Mouse (Mus musculus) megakaryocyte, adult 5-6 weeks (primary cell): Measurements from ENCODE around the gene Cnot11. TPM values are rescaled to one million over a fixed set of nuclear protein-coding genes. Genes with fewer than 3 reads are reported as not detected.
A peak's percentile ranks its signal among the peaks of the same experiment; 100 is the strongest.

Experiments used
- ATAC-seq: 2 replicates; pipeline ENCODE4 v1.8.0; 2016; ENCODE audit warnings: mild to moderate bottlenecking, inconsistent platforms; ENCODE audit not compliant: poor library complexity, severe bottlenecking
- total RNA-seq, 2 experiments: library from RNA; stranded (forward) in 1 of 2; stranded (reverse) in 1 of 2; fragments of 153-499, 151-499 nt in 1 of 2; fragments of 221-1000, 200-1000 nt in 1 of 2; gene quantifications; 2 replicates each; pipeline versions ENCODE4 v1.2.3 to v1.2.4; 2015 to 2017

The Cnot11 gene
- total RNA-seq (2015) = 16.9 and 17.9 TPM in 2 replicates
- 18.1 and 20.2 TPM in 2 replicates for total RNA-seq (2017)

GRCm38 (mm10) chr1:39534831-39535230 lies at the start of gene Cnot11:
Cnot11 (plus strand) TSS chr1:39534992.
- ATAC-seq = no peak

DNA sequence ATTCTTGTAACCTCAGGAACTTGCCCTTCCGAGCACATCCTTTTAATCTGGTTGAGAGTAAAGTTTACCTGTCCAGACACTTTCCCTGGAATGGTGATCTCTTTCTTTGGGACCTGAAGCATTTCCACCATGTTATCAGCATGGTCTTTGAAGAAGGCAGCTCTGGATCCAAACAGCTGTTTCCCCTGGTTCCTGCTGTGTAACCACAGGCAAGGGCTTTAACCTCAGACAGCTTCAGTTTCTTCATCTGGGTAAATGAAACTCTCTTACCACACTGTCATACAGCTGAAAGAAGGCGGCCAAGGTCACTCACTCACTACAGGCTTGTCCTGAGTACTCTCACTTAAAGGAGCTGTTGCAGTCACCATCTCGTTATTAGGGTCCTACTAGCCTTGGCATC lies 47.4 kb upstream of the Cnot11 start:
- peak; percentile 80 for ATAC-seq

- ATAC-seq = 0 out of 2 replicates have a peak, but pooled peaks have one; percentile 15
These were observed 41.6 kb upstream of the Cnot11 start for GRCm38 (mm10) chr1:39493165-39493564.

GRCm38 (mm10) chr1:39493664-39494063 lies 41.1 kb upstream of the Cnot11 start:
- peak; percentile 70 for ATAC-seq

DNA sequence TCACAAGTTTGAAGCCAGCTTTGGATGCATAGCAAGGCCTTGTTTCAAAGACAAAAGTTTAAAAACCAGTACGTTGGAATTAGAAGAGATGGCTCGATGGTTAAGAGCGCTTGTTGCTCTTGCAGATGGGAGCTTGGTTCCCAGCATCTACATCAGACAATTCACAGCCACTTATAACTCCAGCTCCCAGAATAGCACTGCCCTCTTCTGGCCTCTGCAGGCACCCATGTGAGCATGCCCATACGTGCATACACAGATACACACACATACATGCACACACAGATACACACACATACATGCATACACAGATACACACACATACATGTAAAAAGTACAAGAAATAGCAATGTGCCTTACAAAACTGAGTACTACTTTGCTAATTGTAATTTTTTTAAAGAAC lies 37.8 kb upstream of the Cnot11 start:
- no peak for ATAC-seq

- no peak for ATAC-seq
These were observed 37.0 kb upstream of the Cnot11 start for GRCm38 (mm10) chr1:39497748-39498147.

DNA sequence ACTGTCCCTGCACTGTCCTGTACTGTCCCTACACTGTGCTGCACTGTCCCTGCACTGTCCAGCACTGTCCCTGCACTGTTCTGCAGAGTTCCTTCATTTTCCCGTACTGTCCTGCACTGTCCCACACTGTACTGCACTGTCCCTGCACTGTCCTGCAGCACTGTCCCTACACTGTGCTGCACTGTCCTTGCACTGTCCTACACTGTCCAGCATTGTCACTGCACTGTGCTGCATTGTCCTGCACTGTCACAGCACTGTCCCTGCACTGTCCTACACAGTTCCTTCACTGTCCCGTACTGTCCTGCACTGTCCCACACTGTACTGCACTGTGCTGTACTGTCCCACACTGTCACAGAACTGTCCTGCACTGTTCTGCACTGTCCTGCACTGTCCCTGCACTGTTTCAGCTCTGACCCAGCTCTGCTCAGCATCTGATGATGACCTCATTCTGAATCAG lies 35.3 kb upstream of the Cnot11 start:
- no peak for ATAC-seq

GRCm38 (mm10) chr1:39502817-39503633 lies 31.8 kb upstream of the Cnot11 start:
- ATAC-seq = peak; percentile 89

- ATAC-seq = peak; percentile 54
These were observed 30.5 kb upstream of the Cnot11 start for GRCm38 (mm10) chr1:39504261-39504660.

GRCm38 (mm10) chr1:39505600-39505999 lies 29.2 kb upstream of the Cnot11 start:
- no peak for ATAC-seq

- no peak for ATAC-seq
These were observed 23.0 kb upstream of the Cnot11 start for GRCm38 (mm10) chr1:39511775-39512174.

GRCm38 (mm10) chr1:39512183-39512582 lies 22.6 kb upstream of the Cnot11 start:
- no peak for ATAC-seq

- ATAC-seq = no peak
These were observed 19.3 kb upstream of the Cnot11 start for GRCm38 (mm10) chr1:39515303-39515991.

GRCm38 (mm10) chr1:39521326-39521725 lies 13.5 kb upstream of the Cnot11 start:
- ATAC-seq = no peak

GRCm38 (mm10) chr1:39522519-39522918 lies 12.3 kb upstream of the Cnot11 start:
- ATAC-seq = peak; percentile 48; the same call in 1 of the 2 replicates

DNA sequence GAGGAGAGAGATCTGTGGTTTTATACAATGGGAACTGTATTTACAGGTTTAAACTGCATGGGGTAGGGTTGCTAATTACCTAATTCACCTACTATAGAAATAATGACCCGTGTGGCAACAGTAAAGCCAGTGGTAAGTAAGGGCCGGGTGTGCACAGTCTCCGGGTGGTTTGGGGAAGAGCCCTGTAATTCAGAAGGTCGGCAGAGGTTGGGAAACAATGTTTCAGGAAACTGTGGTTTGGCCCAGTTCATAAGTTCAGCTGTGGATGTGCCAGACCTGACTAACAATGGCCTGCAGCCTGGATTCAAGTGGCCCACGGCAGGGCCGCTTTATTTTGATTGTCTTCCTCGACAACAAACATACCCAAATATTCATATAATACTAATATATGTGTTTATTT lies 9.0 kb upstream of the Cnot11 start:
- peak; percentile 90 for ATAC-seq

- ATAC-seq = no peak
These were observed 8.2 kb upstream of the Cnot11 start for GRCm38 (mm10) chr1:39526371-39527167.

DNA sequence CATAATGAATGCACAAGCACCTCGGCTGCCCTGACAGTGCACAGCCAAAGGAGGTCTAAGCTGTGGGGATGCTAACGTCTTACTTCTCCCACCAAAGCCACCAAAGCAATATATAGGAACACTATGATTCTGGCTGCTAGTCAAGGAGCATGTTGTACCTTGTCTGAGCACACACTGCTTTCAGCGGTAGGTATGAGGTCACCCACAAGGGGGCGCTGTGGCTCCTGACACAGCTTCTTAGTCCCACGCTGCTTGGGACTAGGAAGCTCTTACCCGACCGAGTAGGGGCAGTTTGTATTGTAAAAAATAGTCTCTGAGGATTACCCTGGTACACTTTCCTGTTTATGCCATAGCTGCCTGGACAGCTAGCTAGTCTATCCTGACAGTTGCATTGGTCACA lies 7.4 kb upstream of the Cnot11 start:
- ATAC-seq = peak; percentile 70

DNA sequence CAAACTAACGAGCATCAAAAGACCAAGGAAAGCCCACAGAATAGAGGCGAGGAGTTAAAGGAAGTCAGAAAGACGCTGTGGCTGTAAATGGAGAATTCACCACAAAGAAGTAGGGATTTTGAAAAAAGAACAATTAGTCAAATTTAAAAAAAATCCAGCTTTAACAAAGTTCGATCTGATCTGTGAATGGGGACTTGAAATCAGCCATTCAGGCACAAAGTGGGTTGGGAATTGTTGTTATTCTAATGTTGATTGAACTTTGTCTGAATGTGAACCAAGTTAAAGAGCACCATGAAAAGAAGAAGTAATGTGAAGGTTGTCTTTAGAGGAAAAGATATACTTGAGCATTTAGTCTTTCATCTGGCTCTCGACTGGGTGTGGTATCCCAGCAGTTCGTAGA lies 6.5 kb upstream of the Cnot11 start:
- ATAC-seq = no peak

DNA sequence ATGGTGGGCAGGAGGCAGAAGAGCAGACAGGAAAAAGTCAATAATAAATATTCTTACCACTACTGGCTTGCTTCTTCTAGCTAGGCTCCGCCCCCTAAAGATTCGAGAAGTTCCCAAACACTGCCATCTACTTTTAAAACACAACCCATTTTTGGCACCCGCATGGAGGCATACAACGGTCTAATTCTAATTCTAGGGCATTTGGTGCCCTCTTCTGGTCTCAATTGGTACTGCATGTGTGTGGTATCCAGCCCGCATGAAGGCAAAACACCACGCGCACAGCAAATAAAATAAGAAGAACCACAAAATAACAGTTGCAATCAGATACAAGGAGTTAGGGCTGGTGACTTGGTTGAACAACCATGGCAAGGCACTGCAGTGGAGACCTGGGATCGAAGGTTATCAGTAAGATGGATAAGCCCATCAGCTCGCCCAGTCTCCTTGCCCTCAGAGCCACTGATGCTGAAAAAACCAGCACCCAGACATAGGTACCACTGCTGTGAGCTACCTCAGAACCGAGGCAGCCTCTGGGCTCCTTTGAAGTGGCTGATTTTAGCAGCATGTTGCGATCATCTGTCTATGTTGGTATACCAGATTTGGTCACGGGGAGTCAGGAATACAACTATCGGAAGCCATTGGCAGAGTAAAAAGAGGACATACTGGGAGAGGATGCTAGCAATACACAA lies 4.4 kb upstream of the Cnot11 start:
- peak; percentile 72 for ATAC-seq

- no peak for ATAC-seq
These were observed 3.8 kb upstream of the Cnot11 start for GRCm38 (mm10) chr1:39531036-39531435.
